Mouse (Mus musculus) A20 (cell line): Measurements from ENCODE around the gene Ankrd10.
A peak's percentile ranks its signal among the peaks of the same experiment; 100 is the strongest.
"Not testable (repeated sequence)": the region's sequence is repeated elsewhere in the genome, so short reads cannot be mapped to it uniquely, and the experiment has no call there.

Source experiments
- DNase-seq: peaks from one replicate; pipeline ENCODE4 v3.0.0-alpha.2; 2011; ENCODE audit warnings: low read depth, low spot score

Gene Ankrd10

GRCm38 (mm10) chr8:11614126-11614835 lies 21.3 kb downstream of the Ankrd10 start:
- no peak for DNase-seq

- DNase-seq = no peak
Measured at GRCm38 (mm10) chr8:11608848-11609247, 26.7 kb downstream of the Ankrd10 start.

GRCm38 (mm10) chr8:11602006-11602680 lies 33.4 kb downstream of the Ankrd10 start:
- peak; percentile 76 for DNase-seq

DNA sequence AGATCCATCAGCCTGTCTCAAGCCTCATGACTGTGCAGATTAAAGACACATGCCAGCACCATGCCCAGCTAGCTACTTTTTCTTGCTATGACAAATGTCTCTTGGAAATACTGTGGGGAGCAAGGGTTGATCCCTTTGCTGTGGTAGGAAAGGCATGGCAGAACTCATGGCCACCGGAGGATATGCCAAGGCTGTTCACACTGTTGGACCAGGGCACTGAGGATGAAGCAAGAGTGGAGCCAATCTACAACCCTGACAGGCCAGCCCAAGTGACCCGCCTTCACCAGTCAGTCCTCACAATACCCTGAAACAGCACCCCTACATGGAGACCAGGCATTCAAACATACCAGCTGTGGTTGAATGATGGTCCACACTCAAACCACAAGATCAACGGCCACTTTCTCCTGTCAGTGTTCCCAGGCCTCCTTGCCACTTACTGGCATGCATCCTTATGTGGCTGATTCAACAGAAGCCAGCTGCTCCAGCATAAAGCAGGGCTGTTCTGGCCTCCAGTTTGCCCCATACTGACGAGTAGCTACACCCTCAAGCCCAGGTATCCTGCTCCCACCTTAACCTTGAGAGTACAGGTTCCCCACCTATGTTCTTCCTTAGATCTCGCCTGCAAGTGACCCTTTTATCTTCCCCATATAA lies 35.1 kb downstream of the Ankrd10 start:
- no peak for DNase-seq

- DNase-seq = no peak
Measured at GRCm38 (mm10) chr8:11593222-11593884, 42.2 kb downstream of the Ankrd10 start.

DNA sequence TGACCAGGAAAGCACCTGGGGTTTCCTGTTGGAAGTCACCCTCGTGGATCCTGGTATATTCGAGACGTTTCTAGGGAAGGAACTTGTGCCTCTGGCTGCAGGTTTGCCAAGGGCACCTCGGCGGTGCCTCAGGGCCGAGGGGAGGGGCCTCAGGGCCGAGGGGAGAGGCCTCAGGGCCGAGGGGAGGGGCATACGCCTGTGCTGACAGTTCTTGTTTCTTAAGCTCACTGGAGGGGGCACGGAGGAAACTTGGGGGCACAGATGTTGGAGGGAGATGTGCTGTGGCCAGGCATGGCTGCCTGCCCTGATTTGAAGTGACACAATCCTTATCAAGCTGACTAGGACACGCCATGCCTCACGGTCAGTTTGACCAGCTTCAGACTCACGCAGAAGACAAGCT lies 43.3 kb downstream of the Ankrd10 start:
- DNase-seq = peak; percentile 48

- no peak for DNase-seq
Measured at GRCm38 (mm10) chr8:11591837-11592236, 43.7 kb downstream of the Ankrd10 start.

GRCm38 (mm10) chr8:11586374-11586745 lies 49.2 kb downstream of the Ankrd10 start:
- no peak for DNase-seq

GRCm38 (mm10) chr8:11585513-11586373 lies 49.8 kb downstream of the Ankrd10 start:
- DNase-seq = no peak

- no peak for DNase-seq
Measured at GRCm38 (mm10) chr8:11575604-11576384, 59.8 kb downstream of the Ankrd10 start.

GRCm38 (mm10) chr8:11574911-11575603 lies 60.5 kb downstream of the Ankrd10 start:
- no peak for DNase-seq

- DNase-seq = no peak
Measured at GRCm38 (mm10) chr8:11572428-11572827, 63.1 kb downstream of the Ankrd10 start.

GRCm38 (mm10) chr8:11571950-11572349 lies 63.6 kb downstream of the Ankrd10 start:
- DNase-seq = no peak

- DNase-seq = no peak
Measured at GRCm38 (mm10) chr8:11570742-11571141, 64.8 kb downstream of the Ankrd10 start.

- no peak for DNase-seq
Measured at GRCm38 (mm10) chr8:11569260-11570097, 66.1 kb downstream of the Ankrd10 start.

- DNase-seq = not testable (repeated sequence)
Measured at GRCm38 (mm10) chr8:11568193-11568592, 67.4 kb downstream of the Ankrd10 start.

- no peak for DNase-seq
Measured at GRCm38 (mm10) chr8:11564721-11565120, 70.8 kb downstream of the Ankrd10 start.

DNA sequence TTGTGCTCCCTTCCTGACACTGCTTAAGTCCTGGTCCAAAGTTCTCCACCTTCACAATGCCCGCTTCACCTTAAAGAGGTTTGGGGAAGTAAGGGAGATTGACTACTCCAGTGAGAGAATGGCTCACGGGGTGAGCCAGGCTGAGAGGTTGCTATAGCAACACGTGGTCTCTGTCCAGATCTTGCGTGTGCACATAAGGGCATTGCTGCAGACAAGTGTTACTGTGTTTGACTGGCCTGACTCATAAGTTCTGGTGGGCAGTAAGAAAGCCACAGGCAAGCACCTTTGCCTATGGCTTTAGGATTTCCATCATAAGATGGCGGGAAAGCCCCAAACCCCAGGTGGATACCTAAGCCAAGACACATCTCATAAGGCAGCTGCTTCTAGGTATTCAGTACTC lies 71.3 kb downstream of the Ankrd10 start:
- no peak for DNase-seq
